Mouse (Mus musculus) midbrain, embryonic 15.5 days (tissue): ENCODE measurements around the gene Bud31. TPM values are rescaled to one million over a fixed set of nuclear protein-coding genes. Genes with fewer than 3 reads are reported as not detected.
"Not testable (repeated sequence)": the region's sequence is repeated elsewhere in the genome, so short reads cannot be mapped to it uniquely, and the experiment has no call there.

Source experiments
- ATAC-seq: fragments of 200-750 bp; cut with Nextera tagmentation; replicated peaks from 2 replicates; pipeline ENCODE4 v1.8.0; 2017; ENCODE audit warnings: moderate TSS enrichment
- H3K27ac ChIP-seq: fragments of 300-500 bp; sonication (generic); 2 replicates; pipeline ENCODE4 v1.5.1; 2015; ENCODE audit warnings: mild to moderate bottlenecking, inconsistent platforms
- H3K27me3 ChIP-seq: fragments of 300-500 bp; sonication (generic); replicated peaks from 2 replicates; pipeline ENCODE4 v1.6.1; 2015; ENCODE audit warnings: inconsistent platforms
- H3K36me3 ChIP-seq: fragments of 300-500 bp; sonication (generic); replicated peaks from 2 replicates; pipeline ENCODE4 v1.6.1; 2015; ENCODE audit warnings: inconsistent platforms
- H3K4me1 ChIP-seq: fragments of 300-500 bp; sonication (generic); 2 replicates; pipeline ENCODE4 v1.6.1; 2015; ENCODE audit warnings: inconsistent platforms
- H3K4me2 ChIP-seq: fragments of 300-500 bp; sonication (generic); 2 replicates; pipeline ENCODE4 v1.6.1; 2015; ENCODE audit warnings: inconsistent platforms, mild to moderate bottlenecking, moderate library complexity
- H3K4me3 ChIP-seq: fragments of 300-500 bp; sonication (generic); 2 replicates; pipeline ENCODE4 v1.5.1; 2015; ENCODE audit warnings: mild to moderate bottlenecking, inconsistent platforms
- H3K9ac ChIP-seq: fragments of 300-500 bp; sonication (generic); 2 replicates; pipeline ENCODE4 v1.6.1; 2015; ENCODE audit warnings: mild to moderate bottlenecking, inconsistent platforms
- H3K9me3 ChIP-seq: fragments of 300-500 bp; sonication (generic); 2 replicates; pipeline ENCODE4 v1.6.1; 2016; ENCODE audit warnings: inconsistent platforms
- WGBS: fragments of 180-500 bp; shearing (Covaris S2); methylation state at CpG from one replicate; pipeline ENCODE4 v1.1.7; 2015; ENCODE audit warnings: mixed read lengths; 5-methylcytosine and 5-hydroxymethylcytosine counted together
- polyA plus RNA-seq: library from polyadenylated mRNA; unstranded; fragments of >200 nt; fragmentation: Nextera tagmentation; extraction: Ambion mirVana; gene quantifications from 2 replicates; pipeline ENCODE4 v1.2.1, GENCODE M21; 2015

Bud31 gene
- polyA plus RNA-seq, 1 experiment from 2014 or later, result 176 TPM

DNA sequence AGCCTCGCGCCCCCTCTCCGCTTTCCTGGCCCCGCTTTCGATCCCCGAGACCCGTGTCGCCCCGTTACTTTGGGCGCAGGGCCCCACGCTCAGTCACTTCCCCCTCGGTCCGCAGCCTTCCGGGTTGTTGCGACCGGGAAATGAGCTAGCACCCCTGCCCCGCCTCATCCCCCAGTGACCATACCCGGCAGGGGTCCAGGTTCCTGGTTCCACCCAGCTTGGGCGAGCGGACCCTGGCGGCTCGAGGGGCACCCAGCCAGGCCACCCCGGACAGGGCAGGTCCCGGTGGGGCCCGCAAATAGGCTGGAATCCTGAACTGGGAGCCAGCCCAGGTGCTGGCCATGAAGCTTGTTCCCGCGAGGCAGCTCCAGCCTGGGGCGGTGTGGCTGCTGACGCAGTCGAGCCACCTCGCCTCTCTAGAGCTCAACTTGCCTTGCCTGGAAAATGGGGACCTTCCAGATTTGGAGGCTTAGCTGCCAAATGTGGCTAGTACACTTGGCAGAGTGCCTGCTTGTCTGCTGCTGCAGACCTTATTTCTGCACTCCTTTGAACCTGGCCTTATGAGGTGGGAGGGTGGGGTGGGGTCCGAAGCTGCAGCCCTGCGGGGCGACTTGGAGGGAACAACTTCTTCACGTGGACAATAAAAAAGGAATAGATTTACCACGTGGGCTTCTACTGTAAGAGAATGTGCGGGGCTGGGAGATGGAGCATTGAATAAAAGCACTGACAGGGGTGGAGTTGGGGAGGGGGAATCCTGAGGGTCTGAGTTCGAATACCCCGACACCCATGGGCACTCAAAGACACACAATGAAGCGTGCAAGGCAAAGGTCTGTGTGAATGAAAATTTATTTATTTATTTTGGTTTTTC is 25.3 kb upstream of the Bud31 start:
- ATAC-seq, result peak; percentile 22; the same call in 1 of the 2 replicates
- Histone ChIP-seq H3K4me1 (peaks cover 5% of the 10 kb centered on the region), H3K27ac (no peak overlapping the region), H3K4me2 (peak overlapping the region; percentile 51), H3K36me3 (peaks cover 9% of the 10 kb centered on the region), H3K9ac (peak overlapping the region; percentile 30; the same call in 1 of the 2 replicates), H3K9me3 (no peaks in the 10 kb centered on the region), H3K4me3 (peak overlapping the region; percentile 39), H3K27me3 (peaks cover 14% of the 10 kb centered on the region)
- 18% methylated on average over 40 of the region's 40 CpGs for WGBS

DNA sequence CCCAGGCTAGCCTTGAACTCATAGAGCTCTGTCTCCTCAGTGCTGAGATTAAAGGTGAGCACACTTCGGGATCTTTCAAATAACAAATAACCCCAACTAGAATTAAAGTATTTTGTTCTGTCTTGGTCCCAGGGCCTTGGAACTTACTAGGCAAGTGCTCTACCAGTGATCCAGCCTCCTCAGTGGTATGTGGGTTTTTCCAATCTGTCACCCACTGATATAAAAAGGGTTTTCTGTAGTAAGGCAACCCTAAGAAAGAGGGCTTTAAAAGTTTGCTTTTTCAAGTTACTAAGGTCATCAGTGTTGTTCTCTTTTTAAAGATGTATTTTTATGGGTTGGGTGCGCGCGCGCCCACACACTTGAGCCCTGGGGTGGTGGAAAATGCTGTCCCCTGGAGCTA is 24.4 kb upstream of the Bud31 start:
- H3K27me3 ChIP-seq, result peaks cover 14% of the 10 kb centered on the region
- peaks cover 5% of the 10 kb centered on the region for H3K4me1 ChIP-seq
- H3K27ac ChIP-seq, result no peak overlapping the region
- no peaks in the 10 kb centered on the region for H3K9me3 ChIP-seq
- H3K36me3 ChIP-seq, result peaks cover under 1% of the 10 kb centered on the region; the same call in 1 of the 2 replicates
- WGBS, result 94% methylated on average over 5 of the region's 5 CpGs
- no peak overlapping the region for H3K4me2 ChIP-seq
- ATAC-seq, result no peak
- H3K9ac ChIP-seq, result no peak overlapping the region
- H3K4me3 ChIP-seq, result no peak overlapping the region

DNA sequence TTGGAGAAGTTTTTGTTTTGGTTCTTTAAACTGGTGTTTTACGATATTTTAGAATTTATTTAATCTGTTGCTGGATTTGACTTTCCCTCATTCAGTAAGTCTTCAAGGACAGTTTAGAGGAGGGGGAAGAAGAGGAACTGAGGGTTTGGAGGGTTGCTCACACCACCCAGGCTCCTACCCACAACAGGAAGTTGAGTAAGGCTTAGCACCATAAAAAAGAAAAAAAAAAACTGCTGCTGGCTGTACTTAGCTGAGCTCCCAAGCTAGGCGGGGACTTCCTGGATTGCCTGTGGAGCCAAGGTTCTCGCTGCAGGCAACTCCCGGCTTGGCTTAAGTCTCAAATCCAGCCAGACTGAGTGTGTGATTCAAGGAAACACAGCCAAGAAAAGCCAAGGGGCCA is 23.8 kb upstream of the Bud31 start:
- no peak for ATAC-seq
- H3K9me3 ChIP-seq, result no peaks in the 10 kb centered on the region
- 50% methylated on average over 4 of the region's 4 CpGs for WGBS
- no peak overlapping the region for H3K4me2 ChIP-seq
- no peak overlapping the region for H3K9ac ChIP-seq
- no peak overlapping the region for H3K27ac ChIP-seq
- H3K4me1 ChIP-seq, result peaks cover 5% of the 10 kb centered on the region
- no peaks in the 10 kb centered on the region for H3K36me3 ChIP-seq
- no peak overlapping the region for H3K4me3 ChIP-seq
- peaks cover 14% of the 10 kb centered on the region for H3K27me3 ChIP-seq

DNA sequence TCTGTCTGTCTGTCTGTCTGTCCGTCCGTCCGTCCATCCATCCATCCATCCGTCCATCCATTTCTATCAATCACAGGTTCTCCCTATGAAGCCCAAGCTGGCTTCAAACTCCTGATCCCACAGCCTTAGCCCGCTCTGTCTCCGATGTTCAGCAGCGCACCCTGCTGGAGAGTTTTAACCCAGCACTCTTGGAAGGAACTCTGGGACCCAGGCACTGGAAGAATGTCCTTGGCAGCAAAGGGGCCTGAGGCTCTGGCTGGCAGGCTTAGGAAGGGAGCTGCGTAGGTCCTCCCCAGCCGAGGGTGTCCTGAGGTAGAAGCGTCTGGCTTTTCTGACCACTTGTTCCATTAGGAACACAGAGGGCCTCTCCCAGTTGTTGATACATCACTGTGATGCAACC is 23.2 kb upstream of the Bud31 start:
- Histone ChIP-seq H3K4me2 (no peak overlapping the region), H3K27me3 (peaks cover 14% of the 10 kb centered on the region)

DNA sequence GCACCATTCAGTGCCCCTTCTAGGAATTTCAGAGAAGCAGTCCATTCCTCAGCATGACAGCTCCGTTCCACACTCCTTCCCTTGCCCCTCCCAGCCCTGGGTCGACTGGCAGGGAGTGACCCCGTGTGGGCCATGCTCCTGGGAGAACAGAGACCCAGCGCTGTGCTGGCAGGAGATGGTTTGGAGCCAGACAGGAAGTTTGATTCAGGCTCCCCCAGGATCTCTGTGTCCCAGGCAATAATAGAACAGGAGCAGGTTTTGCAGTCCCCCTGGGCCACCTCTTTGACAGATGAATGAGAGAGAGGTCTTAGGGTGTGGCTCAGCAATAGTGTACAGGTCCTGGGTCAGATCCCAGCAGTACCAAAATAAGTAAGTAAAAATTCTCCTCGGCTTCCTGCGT is 22.2 kb upstream of the Bud31 start:
- no peak overlapping the region for H3K4me3 ChIP-seq
- 73% methylated on average over 6 of the region's 6 CpGs for WGBS
- ATAC-seq, result no peak

More for the DNA sequence above, 23.2 kb upstream of the Bud31 start:
- Histone ChIP-seq H3K4me1 (peaks cover 5% of the 10 kb centered on the region), H3K4me3 (no peak overlapping the region), H3K9ac (no peak overlapping the region), H3K27ac (no peak overlapping the region), H3K9me3 (no peaks in the 10 kb centered on the region), H3K36me3 (no peaks in the 10 kb centered on the region)
- 36% methylated on average over 10 of the region's 10 CpGs for WGBS
- no peak for ATAC-seq

DNA sequence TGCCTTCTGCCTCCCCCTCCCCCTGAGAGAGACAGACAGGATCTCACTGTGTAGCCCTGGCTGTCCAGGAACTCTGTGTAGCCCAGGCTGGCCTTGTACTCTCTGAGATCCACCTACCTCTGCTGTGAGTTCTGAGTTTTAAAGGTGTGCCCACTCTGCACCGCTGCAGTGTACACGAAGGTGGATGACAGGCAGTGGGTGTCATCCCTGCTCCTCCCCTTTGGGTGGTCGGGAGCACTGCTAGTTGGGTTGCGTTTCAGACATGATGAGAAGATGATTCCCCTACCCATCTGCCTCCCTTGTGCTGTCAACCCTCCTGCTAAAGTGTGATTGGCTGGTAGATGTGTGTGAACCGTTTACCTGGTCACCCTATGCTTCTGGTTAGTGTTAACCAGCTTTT is 21.7 kb upstream of the Bud31 start:
- no peaks in the 10 kb centered on the region for H3K36me3 ChIP-seq
- no peak overlapping the region for H3K27ac ChIP-seq
- no peak for ATAC-seq
- 88% methylated on average over 5 of the region's 5 CpGs for WGBS
- no peak overlapping the region for H3K4me2 ChIP-seq
- H3K9me3 ChIP-seq, result no peaks in the 10 kb centered on the region
- H3K4me3 ChIP-seq, result no peak overlapping the region
- H3K9ac ChIP-seq, result no peak overlapping the region
- H3K4me1 ChIP-seq, result peaks cover 5% of the 10 kb centered on the region
- H3K27me3 ChIP-seq, result peaks cover 13% of the 10 kb centered on the region

More for the DNA sequence above, 22.2 kb upstream of the Bud31 start:
- peaks cover 5% of the 10 kb centered on the region for H3K4me1 ChIP-seq
- no peak overlapping the region for H3K27ac ChIP-seq
- H3K4me2 ChIP-seq, result no peak overlapping the region
- H3K36me3 ChIP-seq, result no peaks in the 10 kb centered on the region
- H3K27me3 ChIP-seq, result peaks cover 14% of the 10 kb centered on the region
- no peaks in the 10 kb centered on the region for H3K9me3 ChIP-seq
- H3K9ac ChIP-seq, result no peak overlapping the region

DNA sequence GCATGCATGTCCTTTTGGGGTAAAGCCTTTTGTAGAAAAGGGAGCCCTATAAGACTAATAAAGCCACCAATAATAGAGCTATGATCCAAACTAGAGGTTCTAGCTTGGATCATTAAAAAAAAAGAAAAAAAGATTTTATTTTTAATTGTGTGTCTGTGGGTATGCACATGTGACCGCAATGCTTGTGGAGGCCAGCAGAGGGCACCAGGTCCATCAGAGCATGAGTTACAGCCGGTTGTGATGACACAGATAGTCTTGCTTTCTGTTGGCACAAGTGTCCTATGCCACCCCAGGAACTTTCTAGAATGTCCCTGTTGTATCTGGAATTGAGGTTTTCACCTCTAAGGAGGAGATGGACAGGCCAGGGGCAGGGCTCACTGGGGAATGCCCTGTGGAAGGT is 20.8 kb upstream of the Bud31 start:
- Histone ChIP-seq H3K36me3 (no peaks in the 10 kb centered on the region), H3K9me3 (no peaks in the 10 kb centered on the region), H3K4me1 (peaks cover 4% of the 10 kb centered on the region), H3K9ac (no peak overlapping the region), H3K4me2 (no peak overlapping the region), H3K27me3 (peaks cover 9% of the 10 kb centered on the region), H3K4me3 (no peak overlapping the region), H3K27ac (no peak overlapping the region)
- no peak for ATAC-seq
- 89% methylated on average over 2 of the region's 2 CpGs for WGBS

DNA sequence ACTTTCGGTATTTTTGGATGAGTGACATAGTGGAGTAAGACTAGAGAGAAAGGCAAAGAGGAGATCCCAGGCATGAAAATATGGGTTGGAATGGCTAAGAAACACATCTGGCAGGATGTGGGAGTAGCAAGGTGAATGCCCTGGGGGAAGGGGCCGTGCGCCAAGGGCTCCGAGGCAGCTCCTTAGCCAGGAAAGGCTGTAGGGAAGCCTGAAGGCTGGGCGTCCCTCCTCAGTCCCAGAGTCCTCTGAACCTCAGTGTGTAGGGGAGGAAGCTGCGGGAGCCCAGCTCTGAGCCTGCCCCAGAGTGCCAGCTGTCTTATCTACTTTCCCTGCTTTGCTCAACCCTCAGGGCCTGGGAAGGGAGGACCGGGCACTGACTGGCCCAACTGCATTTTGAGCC is 19.2 kb upstream of the Bud31 start:
- Histone ChIP-seq H3K4me1 (no peaks in the 10 kb centered on the region), H3K4me3 (no peak overlapping the region), H3K36me3 (peaks cover 4% of the 10 kb centered on the region; the same call in 1 of the 2 replicates), H3K27ac (no peak overlapping the region), H3K4me2 (no peak overlapping the region), H3K27me3 (no peaks in the 10 kb centered on the region), H3K9ac (no peak overlapping the region), H3K9me3 (no peaks in the 10 kb centered on the region)
- ATAC-seq, result no peak
- WGBS, result 75% methylated on average over 7 of the region's 7 CpGs

DNA sequence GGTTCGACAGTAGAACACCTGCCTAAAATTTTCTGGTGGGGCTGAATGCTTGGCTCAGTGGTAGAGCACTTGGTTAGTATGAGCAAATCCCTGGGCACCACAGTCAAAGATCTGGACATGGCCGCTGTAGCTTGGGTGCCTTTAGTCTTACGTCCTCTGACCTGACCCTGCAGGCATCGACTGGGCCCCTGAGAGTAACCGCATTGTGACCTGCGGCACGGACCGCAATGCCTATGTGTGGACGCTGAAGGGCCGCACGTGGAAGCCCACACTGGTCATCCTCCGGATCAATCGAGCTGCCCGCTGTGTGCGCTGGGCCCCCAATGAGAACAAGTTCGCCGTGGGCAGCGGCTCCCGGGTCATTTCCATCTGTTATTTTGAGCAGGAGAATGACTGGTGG is 16.8 kb upstream of the Bud31 start:
- H3K36me3 ChIP-seq, result peaks cover 6% of the 10 kb centered on the region; the same call in 1 of the 2 replicates
- ATAC-seq, result no peak

DNA sequence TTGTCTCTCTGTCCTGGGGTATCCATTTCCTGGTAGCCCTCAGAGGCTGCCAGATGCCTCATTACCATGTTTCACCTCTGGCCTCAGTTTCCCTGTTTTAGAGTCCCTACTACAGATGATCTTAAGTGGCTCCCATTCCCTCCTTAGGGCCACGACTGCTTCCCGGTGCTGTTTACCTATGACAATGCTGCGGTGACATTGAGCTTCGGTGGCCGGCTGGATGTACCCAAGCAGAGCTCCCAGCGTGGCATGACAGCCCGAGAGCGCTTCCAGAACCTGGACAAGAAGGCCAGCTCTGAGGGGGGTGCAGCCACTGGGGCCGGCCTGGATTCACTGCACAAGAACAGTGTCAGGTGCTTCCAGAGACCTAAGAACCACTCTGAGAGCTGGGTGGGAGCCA is 13.6 kb upstream of the Bud31 start:
- Histone ChIP-seq H3K36me3 (peaks cover 33% of the 10 kb centered on the region), H3K4me2 (no peak overlapping the region), H3K9me3 (no peaks in the 10 kb centered on the region), H3K4me1 (no peaks in the 10 kb centered on the region), H3K4me3 (no peak overlapping the region), H3K27me3 (no peaks in the 10 kb centered on the region), H3K27ac (no peak overlapping the region), H3K9ac (no peak overlapping the region)
- no peak for ATAC-seq
- WGBS, result 95% methylated on average over 9 of the region's 9 CpGs

More for the DNA sequence above, 16.8 kb upstream of the Bud31 start:
- WGBS, result 94% methylated on average over 19 of the region's 19 CpGs
- Histone ChIP-seq H3K9me3 (no peaks in the 10 kb centered on the region), H3K4me3 (no peak overlapping the region), H3K27ac (no peak overlapping the region), H3K4me2 (no peak overlapping the region), H3K9ac (no peak overlapping the region), H3K27me3 (no peaks in the 10 kb centered on the region), H3K4me1 (no peaks in the 10 kb centered on the region)

DNA sequence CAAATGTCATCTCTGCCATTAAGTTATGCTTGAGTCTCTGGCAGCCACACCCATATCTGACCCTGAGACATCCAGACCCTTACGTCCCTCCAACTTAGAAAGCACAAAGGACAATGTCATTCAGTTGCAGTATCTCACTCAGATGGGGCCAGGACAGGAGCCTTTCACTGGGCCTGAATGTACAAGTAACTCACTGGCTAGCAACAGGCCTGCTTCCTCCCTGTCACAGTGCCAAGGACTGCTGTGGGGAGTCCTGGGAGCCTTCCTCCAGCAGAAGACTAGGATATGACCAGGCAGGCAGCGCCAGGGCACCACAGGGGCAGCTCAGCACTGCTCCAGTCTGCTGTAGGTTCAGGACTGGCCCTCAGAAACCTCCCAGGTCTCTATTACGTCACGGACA is 11.0 kb upstream of the Bud31 start:
- Histone ChIP-seq H3K9me3 (no peaks in the 10 kb centered on the region), H3K27me3 (no peaks in the 10 kb centered on the region), H3K36me3 (peaks cover 58% of the 10 kb centered on the region), H3K4me3 (no peak overlapping the region), H3K4me2 (no peak overlapping the region), H3K9ac (no peak overlapping the region), H3K4me1 (no peaks in the 10 kb centered on the region), H3K27ac (no peak overlapping the region)
- no peak for ATAC-seq
- 94% methylated on average over 4 of the region's 4 CpGs for WGBS

DNA sequence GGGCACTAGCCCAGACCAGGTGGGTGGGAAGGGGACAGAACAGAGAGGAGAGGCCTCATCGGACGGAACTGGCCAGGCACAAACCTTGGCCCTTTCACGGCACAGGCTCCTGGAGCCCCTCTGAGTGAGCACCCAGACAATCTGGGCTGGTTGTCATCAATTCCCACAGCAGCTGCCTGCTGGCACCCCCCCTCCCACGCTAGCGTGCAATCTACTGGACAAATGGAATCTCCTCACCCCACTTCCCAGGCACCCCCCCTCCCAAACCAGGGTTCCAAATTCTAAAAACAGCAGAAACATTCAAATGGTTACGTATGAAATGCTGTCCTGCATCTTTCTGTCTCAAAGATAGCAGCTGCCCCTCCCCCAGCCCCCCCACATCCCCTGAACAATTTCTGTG is 10.4 kb upstream of the Bud31 start:
- H3K4me2 ChIP-seq, H3K27me3 ChIP-seq, H3K9me3 ChIP-seq, ATAC-seq, H3K27ac ChIP-seq, H3K4me3 ChIP-seq, H3K9ac ChIP-seq, H3K4me1 ChIP-seq: not testable (repeated sequence)
- H3K36me3 ChIP-seq, result peaks cover 64% of the 10 kb centered on the region
- WGBS, result 96% methylated on average over 6 of the region's 6 CpGs

DNA sequence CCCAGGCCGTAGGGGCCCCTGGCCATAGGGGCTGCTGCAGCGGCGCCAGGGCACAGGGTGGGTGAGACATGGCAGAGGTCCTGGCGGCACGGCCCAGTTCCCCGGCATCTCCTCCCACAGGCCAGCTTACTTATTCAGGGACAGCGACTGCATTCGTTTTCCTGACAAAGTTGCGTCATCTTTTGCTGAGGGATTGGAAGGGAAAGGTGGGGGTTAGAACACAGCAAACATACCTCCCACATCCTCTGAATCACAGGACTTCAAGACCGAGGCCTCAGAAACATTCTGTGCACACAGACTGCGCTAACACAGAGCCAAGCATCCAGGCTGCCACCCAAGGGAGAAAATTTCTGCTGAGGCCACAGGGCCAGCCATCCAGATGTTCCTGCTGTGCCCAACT is 10.0 kb upstream of the Bud31 start:
- ATAC-seq, result no peak
- no peaks in the 10 kb centered on the region for H3K27me3 ChIP-seq
- H3K4me1 ChIP-seq, result no peaks in the 10 kb centered on the region
- H3K27ac ChIP-seq, result no peak overlapping the region
- H3K9ac ChIP-seq, result no peak overlapping the region
- 91% methylated on average over 11 of the region's 11 CpGs for WGBS
- no peak overlapping the region for H3K4me2 ChIP-seq
- H3K9me3 ChIP-seq, result no peaks in the 10 kb centered on the region
- H3K36me3 ChIP-seq, result peaks cover 65% of the 10 kb centered on the region
- no peak overlapping the region for H3K4me3 ChIP-seq
